Comparison of ENCODE assay signal across 8 mouse cellular contexts in the genomic region with DNA sequence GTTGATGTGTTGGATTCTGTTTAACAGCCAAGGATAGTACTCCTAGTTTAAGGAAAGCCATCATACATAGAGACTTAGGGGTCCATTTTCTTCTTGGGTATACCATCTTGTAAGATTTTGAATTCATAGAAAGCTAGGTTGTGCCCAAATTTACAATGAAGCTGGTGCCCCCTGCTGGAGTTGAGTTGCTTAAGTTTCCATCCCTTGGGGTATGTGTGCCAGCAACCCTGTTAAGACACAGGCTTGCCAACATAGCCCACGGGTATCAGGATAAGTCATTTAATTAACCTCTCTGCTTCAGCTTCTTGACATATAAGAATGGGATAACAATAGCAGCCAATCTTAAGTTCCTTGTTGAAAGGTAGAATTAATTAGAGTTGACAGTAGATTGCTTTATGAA.
A peak's percentile ranks its signal among the peaks of the same experiment; 100 is the strongest.
DNase-seq lines count a peak whose midpoint lies in the region; ATAC-seq lines count a peak whose summit lies in the region.

No protein-coding gene starts in this region.

- H3K9ac ChIP-seq in intestine, embryonic 14.5 days (ENCODE audit: low read length) = no peak overlapping the region
- H3K9ac ChIP-seq in intestine, embryonic 15.5 days = no peak overlapping the region

- ATAC-seq in intestine, embryonic 14.5 days (replicated peaks; ENCODE audit: low FRiP score, low TSS enrichment, low read depth) = no peak
- ATAC-seq in intestine, embryonic 15.5 days = no peak
- ATAC-seq in erythroid progenitor cell, adult 5-6 weeks (replicated peaks; ENCODE audit: low FRiP score, poor library complexity, severe bottlenecking) = no peak

- H3K4me2 ChIP-seq in intestine, embryonic 14.5 days (ENCODE audit: low read length) = no peak overlapping the region
- no peak overlapping the region for H3K4me2 ChIP-seq in intestine, embryonic 15.5 days (replicated peaks)

- H3K36me3 ChIP-seq in intestine, embryonic 14.5 days (ENCODE audit: control insufficient read depth, insufficient read depth, low read length) = no peaks in the 10 kb centered on the region
- H3K36me3 ChIP-seq in intestine, embryonic 15.5 days = no peaks in the 10 kb centered on the region

- no peak overlapping the region for H3K4me3 ChIP-seq in intestine, embryonic 14.5 days (ENCODE audit: low read depth, low read length)
- H3K4me3 ChIP-seq in intestine, embryonic 15.5 days (replicated peaks) = no peak overlapping the region

- H3K27ac ChIP-seq in intestine, embryonic 14.5 days (ENCODE audit: low read depth) = no peak overlapping the region
- no peak overlapping the region for H3K27ac ChIP-seq in intestine, embryonic 15.5 days

- DNase-seq in intestine, embryonic 14.5 days (ENCODE audit: low spot score) = peak; percentile 59
- DNase-seq in R1 (ENCODE audit: low read depth, low spot score) = peak; percentile 25
- DNase-seq in cerebellum, postnatal 36 days = peak; percentile 46 to 47
- DNase-seq in heart, postnatal 36 days = peak; percentile 46 to 63
- peak; percentile 34 for DNase-seq in left cerebral cortex, adult 11 months (ENCODE audit: low spot score)
- peak; percentile 62 for DNase-seq in ovary, postnatal 36 days (ENCODE audit: low spot score)

- 46% methylated on average over 1 of the region's 1 CpGs for WGBS in intestine, embryonic 14.5 days
- 56% methylated on average over 1 of the region's 1 CpGs for WGBS in intestine, embryonic 15.5 days

- H3K9me3 ChIP-seq in intestine, embryonic 14.5 days (ENCODE audit: control insufficient read depth, low read length) = no peaks in the 10 kb centered on the region
- no peaks in the 10 kb centered on the region for H3K9me3 ChIP-seq in intestine, embryonic 15.5 days

- intact Hi-C loops in heart, postnatal 36 days (cut with DNase I) = loop anchor here (1.0 to 10.0 kb wide), 2 partner anchors 383 to 667 kb away; no protein-coding TSS in a partner anchor

- H3K27me3 ChIP-seq in intestine, embryonic 14.5 days (replicated peaks; ENCODE audit: control insufficient read depth, insufficient read depth, low read length) = no peaks in the 10 kb centered on the region
- H3K27me3 ChIP-seq in intestine, embryonic 15.5 days (replicated peaks) = no peaks in the 10 kb centered on the region

- H3K4me1 ChIP-seq in intestine, embryonic 14.5 days (replicated peaks; ENCODE audit: control insufficient read depth, insufficient read depth, low read length) = no peaks in the 10 kb centered on the region
- no peaks in the 10 kb centered on the region for H3K4me1 ChIP-seq in intestine, embryonic 15.5 days (replicated peaks)
